Mouse (Mus musculus) gastrocnemius, postnatal 14 days (tissue): Measurements from ENCODE around the gene Adamts5. TPM values are rescaled to one million over a fixed set of nuclear protein-coding genes. Genes with fewer than 3 reads are reported as not detected.

Source experiments
- DNase-seq: peaks from one replicate; pipeline ENCODE4 v3.0.0; 2021; ENCODE audit warnings: mixed read lengths
- intact Hi-C: fragments of 180-260 bp; cut with DNase I; formaldehyde crosslinking; loops from one replicate; pipeline ENCODE4 v1.15.1; 2025; ENCODE audit warnings: low total_unique reads
- long read RNA-seq, 2 experiments: library from polyadenylated mRNA; stranded (forward); transcript quantifications; one replicate each; pipeline ENCODE4 v2.0.0; 2021
- total RNA-seq, 2 experiments: library from RNA; stranded (reverse); gene quantifications; 2 replicates each; pipeline ENCODE4 v1.2.3; 2021

Adamts5 gene
- 10 to 100 TPM; 10.1 to 10.3 TPM for total RNA-seq
- long read RNA-seq, experiment 1, full-length matches to known transcripts = 6 of 7 reads
- long read RNA-seq, experiment 1, partial matches to known transcripts = 0 of 7 reads
- long read RNA-seq, experiment 1, other reads (novel, unspliced or antisense) = 1 of 7 reads
- long read RNA-seq, experiment 2, full-length matches to known transcripts = 5 of 5 reads
- long read RNA-seq, experiment 2, partial matches to known transcripts = 0 of 5 reads
- long read RNA-seq, experiment 2, other reads (novel, unspliced or antisense) = 0 of 5 reads

DNA sequence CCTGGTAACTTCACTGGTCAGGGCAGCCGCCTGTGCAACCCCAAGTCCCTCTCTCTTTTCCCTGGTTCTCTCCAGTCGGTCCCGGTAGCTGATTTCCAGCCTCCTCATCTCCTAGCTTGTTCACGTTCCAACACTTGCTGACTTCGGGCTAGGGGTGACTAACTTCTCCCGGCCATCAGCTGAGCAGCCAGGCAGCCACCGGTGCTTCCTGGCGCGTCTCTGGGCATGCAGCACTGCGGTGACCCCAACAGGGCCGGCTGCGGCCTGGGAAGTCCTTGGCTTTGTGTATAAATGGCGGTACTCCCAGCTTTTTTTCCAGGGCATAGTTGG is at the start of gene Adamts5:
TSS of gene Adamts5 (minus strand) at position 248 of the 330 bp plus-strand sequence.
- intact Hi-C loops = no loop called here
- peak; percentile 36 for DNase-seq

DNA sequence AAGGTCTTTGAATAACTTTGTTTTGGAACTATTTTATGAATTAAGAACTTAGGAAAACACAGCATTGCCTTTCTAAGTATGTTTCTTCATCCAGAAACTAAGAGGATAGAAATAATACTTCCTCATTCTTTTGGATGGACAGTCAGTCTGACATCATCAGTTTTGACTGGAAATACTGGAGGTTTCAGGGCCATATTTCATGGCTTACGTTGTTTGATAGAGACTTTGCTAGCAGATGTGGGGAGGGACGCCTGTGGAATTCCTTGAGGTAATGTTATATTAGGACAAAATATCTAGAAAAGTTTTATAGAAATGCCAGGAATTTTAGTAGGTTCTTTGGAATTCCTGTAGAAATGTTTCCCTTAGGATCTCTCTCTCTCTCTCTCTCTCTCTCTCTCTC is 48.7 kb upstream of the Adamts5 start:
- no peak for DNase-seq
- intact Hi-C loops = no loop called here

DNA sequence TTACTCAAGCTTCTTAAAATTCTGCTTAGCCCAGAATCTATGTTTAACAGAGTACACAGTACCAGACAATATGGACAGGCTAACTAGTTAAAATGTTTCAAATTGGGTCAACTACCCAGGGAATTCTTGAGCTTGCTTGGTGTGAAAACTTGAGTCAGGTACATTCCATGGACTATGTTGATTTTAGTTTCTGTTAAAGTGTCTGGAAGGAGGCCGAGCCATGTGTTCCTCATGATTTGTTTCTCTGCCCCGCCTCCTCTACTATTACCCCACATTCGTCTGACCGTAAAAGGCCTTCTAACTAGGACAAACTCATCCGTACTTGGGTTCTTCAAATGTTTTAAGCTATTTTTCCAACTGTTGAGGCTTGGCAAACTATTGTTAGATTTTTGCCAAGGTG is 24.4 kb upstream of the Adamts5 start:
- intact Hi-C loops = no loop called here
- DNase-seq = no peak

DNA sequence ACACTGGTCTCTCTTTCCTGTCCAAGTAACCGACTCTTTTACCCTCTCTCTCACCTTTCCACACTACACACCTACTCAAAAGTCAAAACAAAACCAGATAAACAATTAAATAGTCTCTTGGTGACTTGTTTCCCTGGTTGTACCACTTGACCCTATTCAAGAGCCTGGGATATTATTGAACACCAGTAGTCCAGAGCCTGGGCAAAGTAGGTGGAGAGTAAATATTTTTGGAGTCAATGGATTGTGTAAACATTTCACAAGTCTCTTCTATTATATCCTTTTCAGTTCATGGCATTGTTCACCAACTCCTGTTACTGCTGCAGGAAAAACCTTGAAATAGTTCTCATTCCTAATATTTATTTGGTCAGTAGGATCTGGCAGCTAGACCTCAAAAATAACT is 20.8 kb upstream of the Adamts5 start:
- no peak for DNase-seq
- intact Hi-C loops = no loop called here

DNA sequence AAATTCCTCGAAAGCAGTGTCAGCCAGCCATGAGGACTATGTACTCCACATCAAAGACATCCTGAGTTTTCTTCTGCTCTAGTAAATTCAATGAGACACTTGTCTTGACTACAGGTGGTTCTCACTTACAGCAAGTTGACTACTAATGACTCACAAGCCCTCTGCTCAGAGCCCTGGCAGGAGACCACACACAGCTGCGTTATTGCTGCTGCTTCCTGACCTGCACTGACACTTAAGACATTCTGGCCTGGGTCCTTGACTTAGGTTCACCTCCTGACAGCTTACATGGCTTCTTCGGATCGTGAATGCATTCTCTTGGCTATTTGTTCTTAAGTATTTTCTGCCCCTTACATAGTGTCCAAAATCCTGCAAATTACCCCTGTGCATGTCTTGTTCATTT is 18.5 kb upstream of the Adamts5 start:
- DNase-seq = peak; percentile 7
- intact Hi-C loops = no loop called here

DNA sequence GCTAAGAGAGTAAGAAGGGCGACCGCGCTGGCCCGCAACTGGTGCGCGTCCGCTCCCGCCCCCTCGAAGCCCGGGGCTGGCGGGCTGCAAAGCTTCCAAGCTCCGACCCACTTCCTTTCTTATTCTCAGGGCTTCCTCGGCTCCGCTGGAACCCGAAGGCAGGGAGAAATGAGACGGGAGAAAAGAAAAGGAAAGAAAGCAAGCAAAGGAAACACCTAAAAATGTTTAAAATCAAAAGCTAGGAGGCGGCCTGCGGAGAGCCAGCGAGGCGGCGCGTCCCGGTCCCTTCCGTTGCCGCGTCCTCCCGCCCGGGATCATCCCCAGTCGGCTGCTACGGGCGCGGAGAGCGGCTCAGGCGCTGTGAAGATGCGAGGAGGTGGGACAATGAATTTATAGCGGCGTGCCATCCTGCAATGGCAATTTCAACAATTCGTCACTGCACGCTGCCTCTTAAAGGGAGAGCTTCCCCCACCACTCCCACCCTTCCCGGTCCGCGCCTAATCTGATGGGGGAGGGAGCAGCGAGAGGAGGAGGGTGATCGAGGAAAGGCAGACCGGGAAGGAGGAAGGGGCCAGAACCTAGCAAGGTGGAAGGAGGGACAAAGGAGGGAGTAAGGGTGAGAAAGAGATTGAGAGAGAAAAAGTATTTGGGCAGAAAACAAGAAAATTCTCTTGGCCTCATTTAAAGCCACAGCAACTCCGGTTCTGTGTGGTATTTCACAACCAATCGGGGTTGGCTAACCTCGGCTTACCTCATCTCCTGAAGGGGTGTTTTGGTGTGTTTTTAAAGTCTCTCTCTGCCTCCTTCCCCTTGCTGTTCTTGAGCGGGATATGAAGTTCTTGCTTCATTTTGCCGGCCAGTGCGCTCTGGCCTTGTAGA is 687 bp downstream of the Adamts5 start:
- peak; percentile 59 for DNase-seq
- intact Hi-C loops = no loop called here

DNA sequence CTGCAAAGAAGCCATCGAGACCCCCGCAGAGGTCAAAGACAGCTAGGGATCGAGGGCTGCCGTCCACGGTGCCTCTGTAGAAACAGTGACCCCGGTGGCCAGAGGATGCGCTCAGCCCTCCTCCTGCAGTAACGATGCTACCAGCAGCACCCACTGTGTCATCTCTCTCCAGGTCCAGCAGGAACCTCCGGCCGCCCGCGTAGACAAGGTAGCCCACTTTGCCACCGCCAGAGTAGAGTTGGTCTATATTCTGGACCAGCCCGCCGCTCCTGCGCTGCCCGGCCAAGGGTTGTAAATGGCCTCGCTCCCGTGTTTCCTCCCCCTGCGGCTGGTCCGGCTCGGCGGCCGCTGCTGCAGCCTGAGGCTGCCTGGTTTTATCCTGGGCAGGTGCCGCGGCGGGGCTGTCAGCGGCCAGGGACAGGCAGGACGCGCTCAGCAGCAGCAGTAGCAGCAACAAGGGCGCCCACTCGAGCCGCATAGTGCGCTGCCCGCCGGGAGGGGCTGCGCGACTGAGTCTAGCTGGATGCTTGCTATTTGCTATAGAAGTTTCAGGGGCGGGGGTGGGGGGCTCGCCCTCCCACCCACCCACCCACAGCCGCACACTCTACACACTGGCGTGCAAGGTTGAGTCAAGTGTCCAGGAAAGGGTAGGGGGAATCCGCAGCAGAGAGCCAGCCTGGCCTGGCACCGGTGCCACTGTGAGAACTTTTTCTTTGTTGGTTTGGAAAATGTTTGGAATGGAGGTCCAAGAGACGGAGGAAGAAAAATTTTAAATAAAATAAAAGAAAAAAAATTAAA is 1.6 kb downstream of the Adamts5 start:
- peak; percentile 57 for DNase-seq
- intact Hi-C loops = no loop called here

DNA sequence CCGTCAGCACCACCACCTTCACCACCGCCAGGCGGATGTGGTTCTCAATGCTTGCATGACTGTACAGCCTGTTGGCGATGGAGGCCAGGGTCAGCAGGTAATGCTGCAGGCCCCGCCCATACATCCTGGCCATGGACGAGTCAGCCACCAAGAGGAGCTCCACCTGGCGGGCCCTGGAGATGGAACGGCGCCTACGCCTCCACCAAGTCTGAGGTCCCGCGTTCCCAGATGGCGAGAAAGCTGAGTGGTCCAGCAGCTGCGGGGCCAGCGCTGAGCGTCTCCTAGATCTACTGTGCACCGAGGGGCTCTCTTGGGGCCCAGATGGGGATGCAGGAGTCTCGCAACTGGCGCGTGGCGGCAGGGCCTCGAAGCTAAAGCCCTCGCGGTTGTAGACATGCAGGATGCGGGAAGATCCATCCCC is 2.3 kb downstream of the Adamts5 start:
- intact Hi-C loops = no loop called here
- peak; percentile 48 for DNase-seq

DNA sequence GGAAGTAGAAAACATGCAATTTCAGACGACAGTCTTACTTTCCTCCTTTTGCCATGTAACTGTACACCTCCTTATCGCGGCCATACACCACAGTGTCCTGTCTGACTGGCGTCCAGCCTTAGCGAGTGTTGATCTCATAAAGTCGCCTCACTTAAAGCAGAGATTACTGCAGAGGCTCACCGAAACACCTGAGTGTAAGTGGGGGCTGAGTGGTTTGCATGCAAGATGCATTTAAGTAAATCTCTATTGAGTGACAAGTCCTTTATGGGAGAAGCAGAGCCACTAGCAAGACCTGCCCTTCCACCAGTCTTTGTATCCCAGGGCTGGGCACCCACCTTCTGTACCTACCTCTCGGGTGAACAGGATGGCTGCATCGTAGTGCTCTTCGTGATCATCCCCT is 2.8 kb downstream of the Adamts5 start:
- intact Hi-C loops = no loop called here
- DNase-seq = no peak

DNA sequence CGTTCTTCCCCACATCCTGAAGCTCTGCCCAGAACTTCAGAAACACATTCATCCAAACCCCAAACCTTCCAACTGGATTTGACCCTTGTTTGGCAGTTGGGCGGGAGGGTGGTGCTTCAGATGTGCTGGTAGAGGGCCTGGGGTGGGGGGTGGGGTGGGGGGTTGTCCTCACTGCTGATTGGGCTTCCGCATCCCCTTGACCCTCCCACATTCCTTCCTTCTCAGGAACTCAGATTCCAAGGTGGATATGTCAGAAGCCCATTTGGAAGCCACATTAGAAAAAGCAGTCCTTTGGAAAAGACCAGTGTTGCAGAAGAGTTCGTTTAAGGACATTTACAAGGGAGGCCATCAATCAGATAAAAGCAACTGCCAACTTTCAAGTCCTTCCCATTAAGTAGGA is 3.2 kb downstream of the Adamts5 start:
- peak; percentile 55 for DNase-seq
- intact Hi-C loops = no loop called here

DNA sequence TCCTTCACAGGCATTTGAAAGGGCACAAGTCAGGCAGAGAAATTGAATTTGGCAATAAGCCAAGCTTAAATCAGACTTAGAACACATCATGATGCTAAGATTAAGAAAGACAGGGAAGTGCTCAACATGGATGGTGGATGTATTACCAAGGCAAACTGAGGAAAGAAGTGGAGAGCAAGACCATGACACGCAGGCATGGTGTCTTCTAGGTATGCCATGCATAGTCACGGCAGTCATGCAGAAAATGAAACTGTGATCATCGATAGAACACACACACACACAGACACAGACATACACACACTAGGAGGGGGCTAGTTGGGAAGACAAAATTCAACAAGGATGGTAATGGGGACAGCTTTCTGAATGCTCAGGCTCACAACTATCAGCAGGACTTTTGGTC is 3.8 kb downstream of the Adamts5 start:
- DNase-seq = no peak
- intact Hi-C loops = no loop called here

DNA sequence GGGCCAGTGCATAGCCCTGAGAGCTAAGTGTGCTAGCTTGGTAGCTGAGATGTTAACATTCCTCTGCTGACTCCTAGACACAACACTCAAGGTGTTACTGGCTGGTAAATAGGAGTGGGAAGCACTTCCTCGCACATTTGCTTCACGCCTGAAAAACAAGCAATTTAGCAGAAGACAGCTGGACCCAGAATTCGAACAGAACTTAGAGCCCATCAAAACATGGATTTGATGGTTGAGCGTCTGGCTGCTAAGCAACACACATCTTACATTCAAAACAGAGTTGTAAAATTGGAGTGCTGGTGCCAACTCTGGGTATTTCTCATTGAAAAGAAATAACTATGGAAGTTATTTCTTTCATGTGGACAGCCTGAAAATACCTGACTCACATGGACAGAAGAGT is 5.7 kb downstream of the Adamts5 start:
- intact Hi-C loops = no loop called here
- no peak for DNase-seq

DNA sequence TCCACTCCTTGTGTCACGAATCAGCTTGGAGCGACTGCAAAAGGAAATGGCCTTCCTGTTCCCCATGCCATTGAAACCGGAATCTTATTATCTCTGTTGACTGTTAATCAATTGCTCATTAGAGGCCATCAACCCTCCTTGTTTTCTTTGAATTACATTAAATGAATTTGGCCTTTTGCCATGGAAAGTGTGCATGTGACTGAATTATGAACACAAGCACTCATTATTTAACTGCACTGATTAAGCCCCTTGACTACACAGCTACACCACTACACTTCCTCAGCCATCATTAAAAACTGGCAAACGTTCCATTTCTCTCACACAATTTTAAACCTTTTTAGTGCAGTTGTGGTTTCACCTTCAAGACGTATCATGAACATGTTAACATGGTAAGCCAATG is 11.8 kb downstream of the Adamts5 start:
- intact Hi-C loops = no loop called here
- no peak for DNase-seq

DNA sequence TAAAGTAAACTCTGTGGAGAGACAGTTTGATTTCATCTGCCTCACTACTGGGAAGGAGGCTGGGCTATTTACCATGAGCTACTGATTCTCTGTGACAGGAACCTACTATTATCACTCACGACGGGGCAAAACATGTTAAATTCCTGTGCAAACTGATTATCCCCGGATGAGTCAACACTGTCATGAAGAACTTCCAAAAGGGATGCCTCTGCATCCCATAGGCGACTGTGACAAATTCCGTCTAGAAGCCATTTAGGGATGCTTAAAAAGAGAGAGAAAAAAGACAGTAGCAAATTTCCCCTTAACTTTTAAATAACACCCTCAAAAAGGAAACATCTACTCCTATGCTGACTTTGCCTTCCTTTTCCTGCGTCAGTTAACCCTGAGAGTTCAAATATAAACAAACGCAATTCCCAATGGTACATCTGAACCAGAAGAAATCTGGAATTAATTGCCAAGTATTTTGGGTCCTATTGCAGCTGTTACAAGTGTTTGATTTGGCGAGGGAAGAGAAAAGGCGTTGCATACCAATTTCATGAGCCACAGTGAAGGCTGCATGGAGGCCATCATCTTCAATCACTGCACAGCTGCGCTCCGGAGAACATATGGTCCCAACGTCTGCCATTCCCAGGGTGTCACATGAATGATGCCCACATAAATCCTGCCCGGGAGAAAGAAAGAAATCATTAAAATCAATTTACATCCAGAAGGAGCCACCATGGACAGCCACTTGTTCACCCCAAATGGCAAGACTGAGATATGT is 14.2 kb downstream of the Adamts5 start:
- no peak for DNase-seq
- intact Hi-C loops = no loop called here

DNA sequence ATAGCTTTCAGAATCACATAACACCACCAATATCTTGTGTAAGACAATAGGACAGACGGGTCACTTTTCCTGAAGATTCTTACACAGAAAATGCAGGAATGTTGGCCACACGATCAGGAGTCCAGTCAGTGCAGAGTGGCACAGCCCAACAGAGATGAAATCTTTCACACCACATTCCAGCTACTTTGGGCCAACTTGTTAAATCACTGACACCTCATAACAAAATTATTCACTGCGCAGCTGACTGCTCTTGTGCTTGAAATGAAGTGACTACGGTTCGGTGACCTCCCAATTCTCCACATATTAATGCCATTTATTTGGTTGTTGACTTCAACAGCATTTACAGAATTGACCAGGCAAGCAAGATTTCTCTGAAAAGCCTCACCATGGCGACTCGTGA is 22.6 kb downstream of the Adamts5 start:
- intact Hi-C loops = no loop called here
- no peak for DNase-seq

DNA sequence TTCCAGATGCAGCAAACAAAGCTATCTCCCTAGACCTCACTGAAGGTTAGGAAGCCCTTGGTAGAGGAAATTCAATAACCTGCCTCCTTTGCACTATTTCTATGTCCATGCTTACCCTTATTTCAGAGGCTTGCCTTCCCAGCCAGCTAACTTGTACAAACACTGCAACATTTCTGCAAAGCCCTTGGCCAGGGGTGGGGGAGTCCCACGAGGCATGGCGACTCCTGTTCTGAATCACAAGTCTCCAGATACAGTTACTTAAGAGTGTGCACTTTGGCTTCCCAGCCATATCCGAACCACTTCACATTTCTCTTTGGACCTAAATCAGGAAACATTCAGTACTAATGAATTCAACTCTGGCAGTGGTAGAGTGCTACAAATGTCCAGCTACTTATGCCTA is 27.5 kb downstream of the Adamts5 start:
- intact Hi-C loops = no loop called here
- peak; percentile 23 for DNase-seq

DNA sequence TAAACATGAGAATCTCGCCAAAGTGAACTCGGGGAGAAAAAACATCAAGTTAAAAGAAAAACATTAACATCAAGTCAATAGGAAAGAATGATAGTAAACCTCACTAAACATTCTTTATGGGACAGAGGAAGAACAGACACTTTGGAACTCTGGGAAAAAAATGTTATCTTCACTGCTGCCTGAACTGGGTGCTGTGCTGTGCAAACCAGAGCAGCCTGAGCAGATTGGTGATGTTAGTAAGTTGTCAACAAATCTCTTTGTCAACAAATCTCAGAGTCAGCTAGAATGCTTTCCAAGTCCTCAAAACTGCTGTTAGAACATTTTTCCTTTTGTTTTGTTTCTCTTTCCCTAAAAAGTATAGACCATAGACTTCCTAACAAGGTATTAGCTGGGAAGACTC is 29.7 kb downstream of the Adamts5 start:
- no peak for DNase-seq
- intact Hi-C loops = no loop called here

DNA sequence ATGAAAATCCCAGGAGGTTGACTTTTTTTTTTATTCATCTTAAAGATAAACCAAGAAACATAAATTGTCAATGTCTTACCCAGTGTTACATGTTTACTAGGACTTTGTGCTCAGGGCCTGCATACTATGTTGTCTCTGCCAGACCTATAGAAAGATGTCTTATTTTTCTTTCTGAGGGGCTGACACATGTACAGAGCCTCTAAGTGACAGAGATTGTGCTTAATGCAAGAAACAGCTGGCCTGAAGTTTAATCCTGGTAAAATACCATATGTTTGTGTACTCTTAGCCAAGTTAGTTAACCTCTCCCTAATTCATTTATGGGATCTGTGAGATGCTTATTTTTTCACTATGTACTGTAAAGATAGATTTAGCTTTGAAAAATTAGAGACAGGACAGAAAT is 30.4 kb downstream of the Adamts5 start:
- no peak for DNase-seq
- intact Hi-C loops = no loop called here

DNA sequence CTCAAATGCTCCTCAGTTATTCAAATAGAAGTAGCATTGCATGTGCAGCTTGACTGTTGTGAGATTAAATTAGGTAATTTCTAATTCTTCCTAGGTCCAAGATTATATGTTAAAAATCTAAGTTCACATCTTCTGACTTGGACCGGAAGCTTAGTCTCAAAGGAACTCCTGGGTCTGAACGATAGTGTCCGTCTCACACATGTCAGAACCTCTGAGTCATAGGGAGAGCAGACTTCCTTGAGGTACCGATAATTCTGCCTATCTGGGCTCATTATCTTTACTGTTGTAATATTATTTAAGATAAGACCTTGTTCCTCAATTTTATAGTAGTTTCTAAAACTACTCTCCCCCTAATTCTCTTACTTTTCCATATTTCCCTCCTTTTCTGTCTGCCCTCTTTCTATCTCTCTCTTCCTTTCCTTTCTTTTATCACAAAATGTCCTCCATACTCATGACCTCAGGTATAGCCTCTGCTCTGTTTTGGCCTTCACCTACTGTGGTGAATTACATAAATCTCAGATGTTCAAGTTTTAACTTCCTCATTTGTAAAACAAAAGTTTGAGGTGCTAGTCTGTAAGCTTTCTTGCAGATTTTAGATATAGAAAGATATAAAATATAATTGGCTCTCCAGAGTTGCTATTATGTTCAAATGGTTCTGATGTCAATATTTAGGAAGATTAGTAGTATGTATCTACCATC is 36.8 kb downstream of the Adamts5 start:
- intact Hi-C loops = no loop called here
- DNase-seq = no peak
